Mouse (Mus musculus) monocyte, adult 2 months (primary cell): Measurements from ENCODE around the gene Myh14.
A peak's percentile ranks its signal among the peaks of the same experiment; 100 is the strongest.

ENCODE experiments used
- DNase-seq, 2 experiments: peaks; one replicate each; pipeline ENCODE4 v3.0.0; 2022; ENCODE audit warnings: low spot score in 2 of 2, low read depth in 1 of 2

Gene Myh14

DNA sequence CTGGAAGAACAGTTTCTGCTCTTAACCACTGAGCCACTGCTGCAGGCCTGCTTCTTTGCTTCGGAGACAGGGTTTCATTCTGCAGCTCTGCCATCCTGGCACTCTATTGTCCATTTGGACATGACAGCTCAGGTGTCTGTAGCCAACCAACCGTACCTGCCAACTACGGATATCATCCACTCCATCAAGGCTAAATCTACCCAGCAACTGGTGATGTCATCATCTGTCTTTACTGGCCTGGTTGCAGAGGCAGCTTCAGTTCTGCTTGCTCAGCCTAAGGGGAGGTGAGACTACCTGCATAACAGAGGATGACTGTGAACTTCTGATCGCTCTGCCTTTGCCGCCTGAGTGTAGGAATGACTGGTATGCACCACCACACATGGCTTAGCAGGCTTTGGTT lies 1.6 kb upstream of the Myh14 start:
- no peak for DNase-seq

DNA sequence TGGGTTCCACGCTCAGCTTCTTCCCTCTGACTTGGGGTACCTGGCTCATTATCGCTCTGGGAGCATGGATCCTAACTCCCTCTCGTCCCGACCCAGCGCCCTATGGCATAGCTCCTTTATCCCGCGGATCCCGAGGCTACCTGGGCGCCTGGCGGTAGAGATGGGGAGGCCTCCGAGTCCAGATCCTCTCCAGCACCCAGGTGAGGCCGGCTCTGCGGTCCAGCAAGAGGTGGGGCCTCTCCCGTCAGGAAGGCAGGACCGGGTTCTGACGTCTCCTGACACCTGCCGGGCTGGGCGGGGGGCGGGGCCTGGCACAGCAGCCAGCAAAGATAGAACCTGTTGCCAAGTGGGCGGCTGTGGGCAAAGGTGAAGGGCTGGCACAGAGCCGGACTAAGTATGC lies 1.5 kb downstream of the Myh14 start:
- DNase-seq = no peak

DNA sequence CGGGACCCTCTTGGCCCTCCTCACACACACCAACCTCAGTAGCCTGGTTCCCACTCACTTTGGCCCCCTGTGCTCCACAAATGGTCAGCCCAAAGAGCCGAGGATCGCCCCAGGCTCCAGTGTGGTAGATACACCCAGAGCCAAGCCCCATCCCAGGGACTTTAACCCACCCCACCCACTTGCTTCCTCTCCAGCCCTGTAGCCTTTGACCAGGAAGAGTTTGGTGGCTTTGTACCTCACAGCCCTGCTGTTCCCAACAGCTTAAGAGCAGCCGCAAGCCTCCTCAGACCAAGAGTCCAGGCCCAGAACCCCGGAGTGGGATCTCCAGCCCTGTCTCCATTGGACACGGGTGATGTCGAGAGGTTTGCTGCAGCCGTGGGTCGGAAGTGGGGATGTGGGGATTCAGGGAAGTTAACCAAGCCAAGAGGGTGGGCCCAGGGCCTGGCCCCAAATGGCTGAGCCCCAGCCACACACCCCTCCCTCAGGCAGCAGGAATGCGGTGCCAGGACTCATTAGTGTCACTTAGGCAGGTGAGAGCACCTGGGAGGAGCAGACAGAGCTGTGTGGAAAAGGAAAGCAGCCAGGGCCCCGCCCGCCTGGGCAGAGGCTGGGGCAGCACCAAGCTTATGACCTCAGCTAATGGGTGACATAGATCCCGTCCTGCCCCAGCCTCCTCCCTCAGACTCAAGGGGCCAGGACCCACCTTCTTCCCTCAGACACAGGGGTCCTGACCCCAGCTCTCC lies 2.5 kb downstream of the Myh14 start:
- DNase-seq = no peak

DNA sequence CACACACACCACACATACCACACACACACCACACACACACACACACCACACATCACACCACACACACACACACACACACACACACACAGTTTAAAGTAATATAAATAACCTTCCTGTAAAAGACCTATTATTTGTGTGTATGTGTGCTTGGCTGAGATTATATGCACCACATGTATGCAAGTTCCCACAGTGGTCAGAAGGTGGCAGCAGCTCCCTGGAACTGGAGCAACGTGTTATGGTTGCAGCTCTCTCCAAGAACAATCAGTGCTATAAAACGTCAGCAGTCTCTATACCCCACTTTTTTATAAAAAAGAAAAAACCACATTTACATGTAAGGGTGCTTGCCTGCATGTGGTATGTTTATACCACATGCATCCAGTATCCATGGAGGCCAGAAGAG lies 4.2 kb downstream of the Myh14 start:
- no peak for DNase-seq

- DNase-seq = no peak
Observed at GRCm38 (mm10) chr7:44664731-44665130, 5.9 kb downstream of the Myh14 start.

- no peak for DNase-seq
Observed at GRCm38 (mm10) chr7:44663546-44663945, 7.1 kb downstream of the Myh14 start.

DNA sequence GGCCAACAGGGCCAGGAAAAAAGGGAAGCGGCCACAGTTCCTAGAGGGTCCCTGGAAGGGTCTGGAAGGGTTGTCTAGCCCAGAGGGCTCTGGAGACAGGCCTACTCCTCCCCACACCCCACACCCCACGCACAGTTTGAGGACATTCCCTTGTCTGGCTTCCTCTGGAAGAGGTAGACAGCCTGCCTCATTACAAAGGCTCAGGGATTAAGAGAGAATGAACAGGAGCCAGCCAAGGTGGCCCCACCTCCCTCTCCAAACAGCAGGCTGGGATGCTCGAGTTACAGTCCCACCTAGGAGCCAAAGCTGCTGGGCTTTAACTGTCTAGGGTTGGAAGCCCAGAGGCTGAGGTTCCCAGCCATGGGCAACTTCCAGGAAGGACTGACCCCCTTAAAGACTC lies 8.1 kb downstream of the Myh14 start:
- no peak for DNase-seq

DNA sequence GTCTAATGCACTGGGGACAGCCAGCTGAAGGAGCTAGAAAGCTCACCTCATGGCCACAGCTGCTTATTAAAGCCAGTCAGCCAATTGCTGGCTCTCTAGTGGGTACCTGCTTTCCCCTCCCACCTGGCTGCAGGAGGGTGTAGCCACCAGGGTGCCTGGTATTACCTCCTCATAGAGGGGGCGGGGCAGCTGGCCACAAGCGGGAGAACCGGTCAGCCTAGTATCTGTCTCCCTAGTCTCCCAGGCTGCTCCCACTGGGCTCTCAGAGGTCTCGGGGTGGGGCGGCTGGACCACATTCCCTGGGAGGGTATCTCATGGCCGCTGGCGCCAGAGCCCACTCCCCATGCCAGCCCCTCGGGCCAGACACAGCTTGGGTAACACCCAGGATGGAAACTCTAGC lies 8.5 kb downstream of the Myh14 start:
- DNase-seq = no peak

DNA sequence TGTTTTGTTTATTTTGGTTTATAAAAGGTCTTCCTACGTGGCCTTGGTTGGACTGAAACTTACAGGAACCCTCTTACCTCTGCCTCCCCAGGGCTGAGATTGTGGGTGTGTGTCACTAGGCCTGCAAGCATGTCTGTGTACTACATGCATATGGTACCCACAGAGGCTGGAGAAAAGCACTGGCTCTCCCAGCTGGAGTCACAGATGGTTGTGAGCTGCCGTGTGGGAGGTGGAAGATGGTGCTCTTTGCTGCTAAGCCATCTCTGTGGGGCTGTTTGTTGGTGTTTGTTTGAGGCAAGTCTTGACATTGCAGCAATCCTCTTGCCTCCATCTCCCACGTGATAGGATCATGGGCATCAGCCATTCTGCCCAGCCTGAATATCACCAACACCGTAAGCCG lies 9.4 kb downstream of the Myh14 start:
- DNase-seq = no peak

GRCm38 (mm10) chr7:44655504-44655903 lies 15.1 kb downstream of the Myh14 start:
- peak; percentile 19 to 48 for DNase-seq

GRCm38 (mm10) chr7:44653773-44654172 lies 16.9 kb downstream of the Myh14 start:
- DNase-seq = no peak

GRCm38 (mm10) chr7:44651416-44651815 lies 19.2 kb downstream of the Myh14 start:
- no peak for DNase-seq

- DNase-seq = no peak
Observed at GRCm38 (mm10) chr7:44649990-44650389, 20.7 kb downstream of the Myh14 start.

- no peak for DNase-seq
Observed at GRCm38 (mm10) chr7:44649094-44649610, 21.5 kb downstream of the Myh14 start.

GRCm38 (mm10) chr7:44647729-44648128 lies 22.9 kb downstream of the Myh14 start:
- DNase-seq = no peak

DNA sequence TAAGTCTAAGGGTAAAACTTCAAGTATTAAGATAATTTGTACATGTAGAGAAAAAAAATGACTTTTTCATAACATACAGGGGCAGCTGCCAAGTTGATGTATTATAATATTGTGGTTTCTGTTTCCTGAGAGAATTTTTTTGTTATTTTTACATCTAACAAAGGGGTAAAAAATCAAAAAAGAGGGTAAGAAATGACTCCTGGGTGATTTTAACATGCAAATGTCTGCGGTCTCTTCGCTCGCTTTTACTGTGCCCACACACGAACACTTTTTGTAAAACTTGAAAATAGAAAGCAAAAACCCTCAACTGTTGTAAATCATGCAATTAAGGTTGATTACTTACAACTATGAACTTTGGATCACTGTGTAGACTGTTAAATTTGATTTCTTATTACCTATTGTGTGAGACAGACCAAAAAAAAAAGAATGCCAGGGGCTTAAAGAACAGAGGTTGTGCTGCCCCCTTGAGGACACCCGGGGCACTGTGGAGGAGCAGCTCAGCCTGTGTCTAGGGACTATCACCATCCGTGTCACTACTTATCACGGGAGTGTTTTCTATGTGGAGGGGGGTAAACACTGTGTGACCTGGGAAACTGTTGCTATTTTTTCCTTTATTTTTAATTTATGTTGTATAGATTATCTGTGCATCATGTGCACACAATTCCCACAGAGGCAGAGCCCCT lies 23.5 kb downstream of the Myh14 start:
- DNase-seq = peak in 1 of 2 experiments; percentile 31

DNA sequence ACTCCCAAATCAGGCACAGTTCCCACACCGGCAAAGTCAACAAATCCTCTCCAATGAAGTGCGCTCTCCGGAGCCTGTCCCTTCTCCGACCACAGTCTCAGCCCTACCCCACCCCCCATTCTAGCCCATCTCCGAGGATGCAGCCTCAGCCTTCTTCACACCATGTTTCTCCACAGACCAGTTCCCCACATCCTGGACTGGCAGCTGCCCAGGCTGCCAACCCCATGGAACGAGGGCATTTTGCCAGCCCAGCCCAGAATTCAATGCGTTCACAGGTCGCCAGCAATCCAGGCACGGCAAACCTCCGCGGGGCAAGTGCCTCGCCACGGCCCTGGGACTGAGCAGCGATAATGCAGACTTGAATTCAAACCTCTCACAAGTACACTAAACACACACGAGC lies 24.7 kb downstream of the Myh14 start:
- DNase-seq = no peak

DNA sequence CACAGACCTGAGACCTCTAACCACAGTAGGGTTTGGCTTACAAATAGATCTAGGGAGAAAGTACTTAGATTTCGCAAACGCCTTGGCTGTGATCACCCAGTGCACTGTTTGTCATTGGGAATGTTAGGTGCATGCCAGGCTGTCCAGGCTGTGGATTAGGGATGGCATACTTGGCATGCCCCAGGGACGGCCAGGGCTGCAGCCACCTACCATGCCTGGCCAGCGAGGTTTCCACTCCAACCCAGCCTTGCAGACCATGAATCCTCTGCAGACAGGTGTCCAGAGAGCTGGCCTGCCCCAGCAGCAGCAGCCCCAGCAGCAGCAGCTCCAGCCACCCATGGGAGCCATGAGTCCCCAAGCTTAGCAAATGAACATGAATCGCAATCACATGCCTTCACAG lies 25.4 kb downstream of the Myh14 start:
- no peak for DNase-seq

- DNase-seq = no peak
Observed at GRCm38 (mm10) chr7:44641887-44642286, 28.8 kb downstream of the Myh14 start.

DNA sequence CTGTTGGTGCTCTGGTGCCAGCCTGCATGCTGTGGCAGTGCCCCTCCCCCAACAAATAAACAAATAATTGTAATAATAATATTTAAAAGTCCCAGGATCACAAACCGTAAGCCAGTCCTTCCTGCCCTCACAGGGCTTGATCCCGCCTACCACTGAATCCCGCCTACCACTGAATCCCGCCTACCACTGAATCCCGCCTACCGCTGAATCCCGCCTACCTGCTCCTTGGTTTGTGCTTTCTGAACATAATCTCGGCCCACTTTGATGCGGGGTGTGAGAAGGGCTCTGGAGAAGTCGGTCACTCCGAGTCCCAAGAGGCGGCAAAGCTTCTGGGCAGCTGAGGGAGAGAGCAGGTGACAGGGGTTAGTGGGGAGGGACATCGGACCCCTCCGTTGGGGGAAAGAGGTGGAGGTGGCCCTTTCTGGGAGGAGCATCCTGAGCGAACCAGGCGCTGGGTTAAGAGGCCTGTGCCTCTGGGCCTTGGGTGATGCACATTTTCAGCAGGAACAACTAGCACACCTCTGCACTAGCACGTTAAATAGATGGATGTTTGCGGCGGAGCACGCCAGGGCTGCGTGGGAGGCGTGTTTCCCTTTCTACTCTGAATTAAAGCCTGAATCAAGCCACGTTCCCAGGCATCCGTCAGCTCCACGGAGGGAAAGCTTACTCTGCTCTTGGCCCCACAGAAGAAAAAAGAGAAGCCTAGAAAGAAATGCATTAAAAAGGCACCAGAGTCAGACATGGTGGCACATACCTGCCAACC lies 29.6 kb downstream of the Myh14 start:
- DNase-seq = no peak

DNA sequence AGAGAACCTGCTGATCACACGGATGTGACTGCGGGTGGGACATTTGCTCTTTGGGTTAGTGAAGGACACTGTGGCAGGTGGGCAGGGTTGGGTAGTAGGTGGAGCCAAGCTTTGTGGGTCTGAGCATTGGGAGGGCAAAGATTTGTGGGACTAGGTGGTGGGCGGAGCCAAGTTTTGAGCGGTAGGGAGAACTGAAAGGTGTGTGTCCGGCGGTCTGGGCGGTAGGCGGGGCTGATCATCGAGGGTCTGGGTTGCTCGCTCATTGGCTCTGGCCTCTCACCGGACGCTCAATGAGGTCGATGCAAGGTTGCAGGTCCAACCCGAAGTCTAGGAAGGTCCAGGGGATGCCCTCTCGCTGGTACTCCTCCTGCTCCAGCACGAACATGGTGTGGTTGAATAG lies 32.0 kb downstream of the Myh14 start:
- DNase-seq = no peak

DNA sequence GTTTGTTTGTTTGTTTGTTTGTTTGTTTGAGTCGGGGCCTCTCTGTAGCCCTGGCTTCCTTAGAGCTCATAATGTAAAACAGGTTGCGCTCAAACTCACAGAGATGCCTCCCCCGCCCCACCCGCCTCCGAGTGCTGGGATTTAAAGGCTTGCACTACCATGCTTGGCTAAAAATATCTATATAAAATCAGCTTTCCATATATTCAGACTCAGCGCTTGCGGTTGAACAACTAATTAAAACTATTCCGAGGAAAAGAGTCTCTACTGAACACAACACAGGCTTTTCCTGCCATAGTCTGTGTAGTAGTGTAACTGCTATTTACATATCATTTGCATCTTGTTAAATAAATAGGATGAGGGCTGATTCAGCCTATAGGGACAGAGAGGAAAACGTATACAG lies 34.0 kb downstream of the Myh14 start:
- no peak for DNase-seq
